Mouse (Mus musculus) heart, adult 8-10 months (tissue): ENCODE results near the gene Card6. TPM values are rescaled to one million over a fixed set of nuclear protein-coding genes. Genes with fewer than 3 reads are reported as not detected.

Experiments
- DNase-seq: peaks from one replicate; pipeline ENCODE4 v3.0.0; 2022; ENCODE audit warnings: low spot score
- total RNA-seq, 4 experiments: library from RNA; stranded (reverse); gene quantifications; 2 replicates each; pipeline ENCODE4 v1.2.4; 2022

Gene Card6
- total RNA-seq, 4 experiments from 2014 or later = 8.1 to 9.1 (median 8.7) TPM

GRCm38 (mm10) chr15:5088850-5089608 is 19.3 kb downstream of the Card6 start:
- DNase-seq = no peak

- no peak for DNase-seq
Measured at GRCm38 (mm10) chr15:5086162-5086561, 22.2 kb downstream of the Card6 start.

- DNase-seq = no peak
Measured at GRCm38 (mm10) chr15:5081235-5081634, 27.1 kb downstream of the Card6 start.

GRCm38 (mm10) chr15:5068801-5069518 is 39.4 kb downstream of the Card6 start:
- peak; percentile 39 for DNase-seq

GRCm38 (mm10) chr15:5063635-5064034 is 44.7 kb downstream of the Card6 start, which contains the start of gene C7:
TSS of gene C7 (minus strand) at chr15:5063740.
- peak; percentile 58 for DNase-seq

Other genes starting within 250 kb of the Card6 start
- not detected for gene Mroh2b, start 209.8 kb downstream of the Card6 start, total RNA-seq
- gene C7, start 44.8 kb downstream of the Card6 start, total RNA-seq = 1 to 10 TPM in 2 of 4 experiments, under 1 TPM in 2; 0.65 to 5.3 (median 2.5) TPM
- gene Rpl37, start 8.1 kb upstream of the Card6 start, total RNA-seq = 100 to 1,000 TPM; 173 to 245 (median 203) TPM
- gene Prkaa1, start 35.3 kb upstream of the Card6 start, total RNA-seq = 10 to 100 TPM; 12.1 to 14.4 (median 13.9) TPM
- 10 to 100 TPM; 41.9 to 46.4 (median 43.9) TPM for gene Ttc33, start 77.0 kb upstream of the Card6 start, total RNA-seq
- gene Ptger4, start 135.6 kb upstream of the Card6 start, total RNA-seq = 1 to 10 TPM; 2.6 to 4.1 (median 3.1) TPM